Mouse (Mus musculus): Measurements from ENCODE around the gene Slc41a1. TPM values are rescaled to one million over a fixed set of nuclear protein-coding genes. Genes with fewer than 3 reads are reported as not detected.
A peak's percentile ranks its signal among the peaks of the same experiment; 100 is the strongest.

The Slc41a1 gene
- total and polyA plus RNA-seq, 3 experiments = 43.4 to 69.5 (median 65.9) TPM

DNA sequence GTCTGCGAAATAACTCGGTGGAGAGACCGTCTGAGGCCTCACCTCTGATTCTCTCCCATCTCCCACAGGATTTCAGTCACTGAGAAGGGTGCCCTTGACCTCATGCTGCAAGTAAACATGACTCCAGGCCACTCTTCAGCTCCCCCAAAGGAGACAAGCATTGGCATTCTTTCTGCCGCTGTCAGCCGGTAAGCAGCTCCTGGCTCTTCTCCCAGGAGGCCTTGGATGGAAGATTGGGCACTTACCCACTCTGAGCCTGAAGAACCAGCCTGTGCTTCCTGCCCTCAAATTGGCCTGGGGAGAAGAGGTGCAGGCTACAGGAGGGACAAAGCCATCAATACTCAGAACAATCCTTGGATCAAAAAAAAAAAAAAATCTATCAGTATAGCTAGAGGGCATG, 24.6 kb upstream of the Slc41a1 start:
- Histone ChIP-seq H3K79me2 (replicated peaks; ENCODE audit: control insufficient read depth, insufficient read depth, low read length) (no peaks in the 10 kb centered on the region), H3K27me3 (ENCODE audit: control insufficient read depth, insufficient read depth, low read length) (no peaks in the 10 kb centered on the region), H3K36me3 (ENCODE audit: control insufficient read depth, insufficient read depth, low read length) (no peaks in the 10 kb centered on the region), H3K4me3 (no peak overlapping the region), H3K27ac (peak overlapping the region; percentile 51), H3K9ac (ENCODE audit: low read depth, low read length) (no peak overlapping the region), H3K4me1 (ENCODE audit: control insufficient read depth, insufficient read depth, low read length) (no peaks in the 10 kb centered on the region)
- DNase-seq = peak; percentile 29 to 62
- TF ChIP-seq EP300 (IDR thresholded peaks at IDR 0.05; ENCODE audit: insufficient read depth, low read depth, low read length) (no peak), CTCF (IDR thresholded peaks at IDR 0.05) (no peak), POLR2A (IDR thresholded peaks at IDR 0.05; ENCODE audit: insufficient read depth, low read depth, low read length) (no peak)
- WGBS = 60% methylated on average over 5 of the region's 5 CpGs
- intact Hi-C loops (cut with DNase I) = no loop called here

DNA sequence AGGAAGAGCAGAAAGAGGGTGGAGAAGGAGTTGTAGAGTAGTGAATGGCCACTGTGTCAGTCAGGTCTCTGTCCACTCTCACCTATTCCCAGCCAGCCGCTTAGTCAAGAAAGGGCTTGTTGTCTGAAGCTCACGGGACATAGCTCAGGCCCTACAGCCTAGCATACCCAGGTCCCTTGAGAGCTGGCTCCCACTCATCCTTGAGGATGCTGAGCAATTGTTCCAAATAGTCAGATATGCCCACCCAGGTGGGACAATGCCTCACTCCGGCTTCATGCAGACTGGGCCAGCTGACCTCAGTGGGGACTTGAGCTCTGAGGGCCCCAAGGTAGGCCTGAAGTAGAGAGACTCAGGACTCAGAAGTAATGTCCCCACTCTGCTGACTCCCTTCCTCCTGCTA, 23.1 kb upstream of the Slc41a1 start:
- Histone ChIP-seq H3K4me1 (ENCODE audit: control insufficient read depth, insufficient read depth, low read length) (no peaks in the 10 kb centered on the region), H3K9ac (ENCODE audit: low read depth, low read length) (no peak overlapping the region), H3K79me2 (replicated peaks; ENCODE audit: control insufficient read depth, insufficient read depth, low read length) (no peaks in the 10 kb centered on the region), H3K27ac (no peak overlapping the region), H3K27me3 (ENCODE audit: control insufficient read depth, insufficient read depth, low read length) (no peaks in the 10 kb centered on the region), H3K36me3 (ENCODE audit: control insufficient read depth, insufficient read depth, low read length) (no peaks in the 10 kb centered on the region), H3K4me3 (no peak overlapping the region)
- WGBS = 93% methylated on average over 3 of the region's 3 CpGs
- TF ChIP-seq EP300 (IDR thresholded peaks at IDR 0.05; ENCODE audit: insufficient read depth, low read depth, low read length) (no peak), CTCF (IDR thresholded peaks at IDR 0.05) (no peak), POLR2A (IDR thresholded peaks at IDR 0.05; ENCODE audit: insufficient read depth, low read depth, low read length) (no peak)
- intact Hi-C loops (cut with DNase I) = no loop called here
- DNase-seq = no peak

DNA sequence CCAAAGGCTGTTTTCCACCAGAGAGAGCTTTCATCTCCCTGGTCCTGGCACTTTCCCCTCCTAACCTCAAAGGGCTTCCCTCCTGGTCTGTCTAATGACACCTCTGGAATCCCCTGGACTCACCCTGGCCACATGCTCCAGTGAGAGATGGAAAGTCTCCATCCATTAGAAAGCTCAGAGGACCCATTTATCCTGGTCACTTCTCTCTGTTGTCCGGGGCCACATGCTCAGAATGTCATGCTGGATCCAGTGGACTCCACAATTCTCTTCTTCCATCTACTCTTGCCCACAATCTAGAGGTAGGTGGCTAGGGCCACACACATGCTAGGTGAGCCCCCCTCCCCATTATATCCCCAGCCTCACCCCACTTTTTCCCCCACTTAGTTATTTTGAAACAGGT, 18.3 kb upstream of the Slc41a1 start:
- DNase-seq = no peak
- intact Hi-C loops (cut with DNase I) = no loop called here
- Histone ChIP-seq H3K36me3 (ENCODE audit: control insufficient read depth, insufficient read depth, low read length) (no peaks in the 10 kb centered on the region), H3K4me1 (ENCODE audit: control insufficient read depth, insufficient read depth, low read length) (no peaks in the 10 kb centered on the region), H3K79me2 (replicated peaks; ENCODE audit: control insufficient read depth, insufficient read depth, low read length) (no peaks in the 10 kb centered on the region), H3K9ac (ENCODE audit: low read depth, low read length) (no peak overlapping the region), H3K4me3 (no peak overlapping the region), H3K27ac (no peak overlapping the region), H3K27me3 (ENCODE audit: control insufficient read depth, insufficient read depth, low read length) (no peaks in the 10 kb centered on the region)
- TF ChIP-seq EP300 (IDR thresholded peaks at IDR 0.05; ENCODE audit: insufficient read depth, low read depth, low read length) = no peak
- TF ChIP-seq POLR2A (IDR thresholded peaks at IDR 0.05; ENCODE audit: insufficient read depth, low read depth, low read length) = no peak
- no peak for TF ChIP-seq CTCF (IDR thresholded peaks at IDR 0.05)
- WGBS = 92% methylated on average over 1 of the region's 1 CpGs

DNA sequence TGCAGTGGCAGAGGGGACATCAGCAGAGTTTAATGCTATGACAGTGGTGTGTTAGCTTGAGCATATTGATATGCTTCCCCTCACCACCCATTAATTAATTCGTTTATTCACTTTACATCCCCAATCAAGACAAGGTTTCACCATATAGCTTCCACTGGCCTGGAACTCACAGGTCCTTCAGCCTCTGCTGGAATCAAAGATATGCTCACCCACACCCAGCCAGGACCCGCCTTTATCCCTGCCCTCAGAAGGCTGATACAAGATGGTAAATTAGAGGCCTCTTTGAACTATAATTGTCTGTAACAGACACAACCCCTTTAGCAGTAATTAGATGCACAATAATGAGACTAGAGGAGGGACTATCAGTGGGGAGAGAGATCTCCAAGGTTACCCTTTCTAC, 17.6 kb upstream of the Slc41a1 start:
- Histone ChIP-seq H3K79me2 (replicated peaks; ENCODE audit: control insufficient read depth, insufficient read depth, low read length) (no peaks in the 10 kb centered on the region), H3K27me3 (ENCODE audit: control insufficient read depth, insufficient read depth, low read length) (no peaks in the 10 kb centered on the region), H3K27ac (no peak overlapping the region), H3K4me1 (ENCODE audit: control insufficient read depth, insufficient read depth, low read length) (no peaks in the 10 kb centered on the region), H3K4me3 (no peak overlapping the region), H3K9ac (ENCODE audit: low read depth, low read length) (no peak overlapping the region), H3K36me3 (ENCODE audit: control insufficient read depth, insufficient read depth, low read length) (no peaks in the 10 kb centered on the region)
- intact Hi-C loops (cut with DNase I) = no loop called here
- TF ChIP-seq POLR2A (IDR thresholded peaks at IDR 0.05; ENCODE audit: insufficient read depth, low read depth, low read length) (no peak), CTCF (IDR thresholded peaks at IDR 0.05) (no peak), EP300 (IDR thresholded peaks at IDR 0.05; ENCODE audit: insufficient read depth, low read depth, low read length) (no peak)
- DNase-seq = no peak
- WGBS = 84% methylated on average over 2 of the region's 2 CpGs

DNA sequence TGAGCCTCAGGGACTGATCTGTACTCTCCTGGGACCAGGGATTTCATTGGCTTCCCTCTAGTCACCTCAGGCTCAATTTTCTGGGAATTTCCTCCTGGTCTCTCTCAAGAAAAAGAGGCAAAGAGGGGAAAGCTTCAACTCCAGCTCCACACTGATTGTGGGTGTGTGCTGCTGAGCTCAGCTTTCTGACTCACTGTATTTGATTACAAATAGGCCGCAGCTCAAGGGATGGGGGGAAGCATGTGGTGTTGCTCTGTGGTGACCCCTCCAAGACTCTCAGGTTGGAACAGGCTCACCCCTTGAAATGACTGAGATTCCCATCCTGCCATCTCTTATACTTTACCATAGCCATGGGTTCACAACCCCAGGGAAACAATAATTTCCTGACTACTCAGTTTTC, 15.9 kb upstream of the Slc41a1 start:
- Histone ChIP-seq H3K4me3 (no peak overlapping the region), H3K4me1 (ENCODE audit: control insufficient read depth, insufficient read depth, low read length) (no peaks in the 10 kb centered on the region), H3K79me2 (replicated peaks; ENCODE audit: control insufficient read depth, insufficient read depth, low read length) (no peaks in the 10 kb centered on the region), H3K27ac (no peak overlapping the region), H3K9ac (ENCODE audit: low read depth, low read length) (no peak overlapping the region), H3K27me3 (ENCODE audit: control insufficient read depth, insufficient read depth, low read length) (no peaks in the 10 kb centered on the region), H3K36me3 (ENCODE audit: control insufficient read depth, insufficient read depth, low read length) (no peaks in the 10 kb centered on the region)
- intact Hi-C loops (cut with DNase I) = no loop called here
- TF ChIP-seq CTCF (IDR thresholded peaks at IDR 0.05) = no peak
- no peak for TF ChIP-seq EP300 (IDR thresholded peaks at IDR 0.05; ENCODE audit: insufficient read depth, low read depth, low read length)
- TF ChIP-seq POLR2A (IDR thresholded peaks at IDR 0.05; ENCODE audit: insufficient read depth, low read depth, low read length) = no peak
- DNase-seq = no peak
- 88% methylated on average over 1 of the region's 1 CpGs for WGBS

DNA sequence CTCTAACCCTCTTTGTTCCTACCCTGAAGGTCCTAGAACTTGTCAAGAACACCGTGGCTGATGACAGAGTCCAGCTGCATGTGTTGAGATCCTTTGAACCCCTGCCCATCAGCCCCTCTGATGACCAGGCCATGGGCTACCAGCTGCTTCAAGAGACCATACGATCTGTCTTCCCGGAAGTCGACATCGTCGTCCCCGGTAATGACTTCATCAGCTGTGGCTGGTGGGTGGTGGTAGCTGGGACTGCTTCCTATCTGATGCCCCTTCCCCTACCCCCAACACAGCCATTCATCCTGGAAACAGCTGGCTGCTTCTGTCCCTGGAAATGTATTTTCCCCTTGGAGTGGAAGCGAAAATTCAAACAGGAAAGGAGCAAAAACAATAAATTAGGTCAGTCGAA, 15.3 kb upstream of the Slc41a1 start:
- Histone ChIP-seq H3K79me2 (replicated peaks; ENCODE audit: control insufficient read depth, insufficient read depth, low read length) (no peaks in the 10 kb centered on the region), H3K9ac (ENCODE audit: low read depth, low read length) (no peak overlapping the region), H3K27ac (no peak overlapping the region), H3K36me3 (ENCODE audit: control insufficient read depth, insufficient read depth, low read length) (no peaks in the 10 kb centered on the region), H3K27me3 (ENCODE audit: control insufficient read depth, insufficient read depth, low read length) (no peaks in the 10 kb centered on the region), H3K4me1 (ENCODE audit: control insufficient read depth, insufficient read depth, low read length) (no peaks in the 10 kb centered on the region), H3K4me3 (no peak overlapping the region)
- DNase-seq = no peak
- WGBS = 37% methylated on average over 9 of the region's 9 CpGs
- no peak for TF ChIP-seq POLR2A (IDR thresholded peaks at IDR 0.05; ENCODE audit: insufficient read depth, low read depth, low read length)
- TF ChIP-seq EP300 (IDR thresholded peaks at IDR 0.05; ENCODE audit: insufficient read depth, low read depth, low read length) = no peak
- intact Hi-C loops (cut with DNase I) = no loop called here
